Mouse (Mus musculus) MEL (cell line): ENCODE data around the gene Hsd17b13.

Experiments used
- CHD1 ChIP-seq: IDR thresholded peaks from 2 replicates; pipeline ENCODE4 v1.6.1; 2012; ENCODE audit warnings: low read depth, mild to moderate bottlenecking, inconsistent platforms, low read length, improper control_type of control experiment
- CTCF ChIP-seq, 3 experiments: IDR thresholded peaks in 2 of 3; conservative IDR thresholded peaks in 1 of 3; 2 replicates each; pipeline ENCODE4 v1.5.1; 2011 to 2012; ENCODE audit warnings: low read length in 3 of 3, low read depth in 2 of 3, mild to moderate bottlenecking in 2 of 3, improper control_type of control experiment in 1 of 3, inconsistent platforms in 1 of 3, mixed read lengths in 1 of 3, moderate library complexity in 1 of 3; ENCODE audit not compliant: control insufficient read depth in 1 of 3, insufficient read depth in 1 of 3, poor library complexity in 1 of 3, severe bottlenecking in 1 of 3
- EP300 ChIP-seq, 2 experiments: IDR thresholded peaks; 2 replicates each; pipeline ENCODE4 v1.6.1; 2011; ENCODE audit warnings: improper control_type of control experiment in 2 of 2, low read length in 2 of 2, low read depth in 1 of 2, mild to moderate bottlenecking in 1 of 2
- GATA1 ChIP-seq: IDR thresholded peaks from 2 replicates; pipeline ENCODE4 v1.6.1; 2011; ENCODE audit warnings: low read depth, low read length, improper control_type of control experiment
- JUND ChIP-seq: IDR thresholded peaks from 2 replicates; pipeline ENCODE4 v1.6.1; 2011; ENCODE audit warnings: low read depth, mild to moderate bottlenecking, improper control_type of control experiment, low read length
- MAFK ChIP-seq: IDR thresholded peaks from 2 replicates; pipeline ENCODE4 v1.6.1; 2011; ENCODE audit warnings: low read depth, mild to moderate bottlenecking, low read length, improper control_type of control experiment, borderline replicate concordance
- MXI1 ChIP-seq: IDR thresholded peaks from 2 replicates; pipeline ENCODE4 v1.6.1; 2011; ENCODE audit warnings: mild to moderate bottlenecking, low read depth, low read length, improper control_type of control experiment
- RCOR1 ChIP-seq: IDR thresholded peaks from 2 replicates; pipeline ENCODE4 v1.6.1; 2012; ENCODE audit warnings: low read depth, mild to moderate bottlenecking, inconsistent platforms, low read length, improper control_type of control experiment
- TBP ChIP-seq: IDR thresholded peaks from 2 replicates; pipeline ENCODE4 v1.8.0; 2011; ENCODE audit warnings: low read depth, low read length, improper control_type of control experiment
- UBTF ChIP-seq: IDR thresholded peaks from 2 replicates; pipeline ENCODE4 v1.6.1; 2012; ENCODE audit warnings: low read depth, mild to moderate bottlenecking, inconsistent platforms, low read length, improper control_type of control experiment, moderate library complexity, borderline replicate concordance; ENCODE audit not compliant: insufficient read depth
- USF1 ChIP-seq: IDR thresholded peaks from 2 replicates; pipeline ENCODE4 v1.6.1; 2014; ENCODE audit warnings: low read depth, mild to moderate bottlenecking, inconsistent platforms, low read length, improper control_type of control experiment, moderate library complexity
- ZKSCAN1 ChIP-seq: IDR thresholded peaks from 2 replicates; pipeline ENCODE4 v1.6.1; 2012; ENCODE audit warnings: low read depth, mild to moderate bottlenecking, inconsistent platforms, low read length, improper control_type of control experiment, moderate library complexity

DNA sequence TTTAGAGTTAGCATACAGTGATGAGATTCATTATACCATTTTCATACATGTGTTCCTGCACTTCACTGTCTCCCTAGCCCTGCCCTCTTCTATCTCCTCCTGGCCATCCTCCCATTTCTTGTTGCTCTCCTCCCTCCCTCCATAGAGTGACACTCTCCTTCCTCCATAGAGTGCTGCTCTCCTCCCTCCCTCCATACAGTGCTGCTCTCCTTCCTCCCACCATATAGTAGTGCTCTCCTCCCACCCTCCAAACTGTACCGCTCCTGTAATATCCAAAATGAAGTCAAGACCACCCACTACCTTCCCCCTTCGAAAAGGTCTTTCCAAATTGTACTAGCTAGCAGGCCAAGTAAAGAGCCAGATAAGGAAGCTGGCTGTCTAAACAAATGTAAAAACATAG lies 53.5 kb downstream of the Hsd17b13 start:
- no peak for TF ChIP-seq UBTF
- TF ChIP-seq TBP = no peak
- no peak for TF ChIP-seq CTCF (IDR thresholded peaks at IDR 0.05 in 2 of 3, conservative IDR thresholded peaks at IDR 0.05 in 1 of 3; ENCODE audit: control insufficient read depth in 1 of 3, insufficient read depth in 1 of 3, low read depth in 2 of 3, low read length in 3 of 3, poor library complexity in 1 of 3, severe bottlenecking in 1 of 3)
- no peak for TF ChIP-seq GATA1
- TF ChIP-seq EP300 (IDR thresholded peaks at IDR 0.05; ENCODE audit: low read depth in 1 of 2, low read length in 2 of 2) = no peak
- no peak for TF ChIP-seq MXI1
- no peak for TF ChIP-seq RCOR1
- no peak for TF ChIP-seq ZKSCAN1
- no peak for TF ChIP-seq JUND
- TF ChIP-seq USF1 = no peak
- no peak for TF ChIP-seq MAFK
- TF ChIP-seq CHD1 = no peak
